Mouse (Mus musculus): ENCODE results near the gene Cort. TPM values are rescaled to one million over a fixed set of nuclear protein-coding genes. Genes with fewer than 3 reads are reported as not detected.
"Not testable (repeated sequence)": the region's sequence is repeated elsewhere in the genome, so short reads cannot be mapped to it uniquely, and the experiment has no call there.

Gene Cort
- 10 to 100 TPM in 1 of 2 experiments, 1 to 10 TPM in 1; 9.8 to 13.8 TPM for total RNA-seq (2021)
- long read RNA-seq, partial matches to known transcripts: 0 of 4 reads
- long read RNA-seq, other reads (novel, unspliced or antisense): 2 of 4 reads

DNA sequence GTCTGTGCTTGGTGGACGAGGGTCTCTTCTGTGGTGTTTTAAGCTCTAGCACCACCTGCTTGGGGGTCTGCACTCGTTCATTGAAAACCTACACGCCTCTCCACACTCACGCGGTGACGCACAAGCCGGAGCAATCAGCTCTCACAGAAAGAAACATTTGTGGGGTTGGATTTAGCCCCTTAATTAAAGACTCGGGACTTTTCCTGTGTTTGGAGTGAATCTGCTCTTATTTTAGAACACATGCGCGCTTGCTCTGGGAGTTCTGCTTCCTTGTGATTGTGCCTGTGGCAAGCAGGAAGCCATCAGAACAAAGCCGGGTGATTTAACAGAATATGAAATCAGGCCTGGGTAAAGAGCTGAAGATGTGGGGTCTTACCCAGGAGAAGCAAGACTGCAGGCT lies at the start of gene Cort:
Gene Cort (minus strand): TSS at position 101 of the 400 bp plus-strand sequence.
- DNase-seq (ENCODE audit: low spot score in 2 of 2): no peak

DNA sequence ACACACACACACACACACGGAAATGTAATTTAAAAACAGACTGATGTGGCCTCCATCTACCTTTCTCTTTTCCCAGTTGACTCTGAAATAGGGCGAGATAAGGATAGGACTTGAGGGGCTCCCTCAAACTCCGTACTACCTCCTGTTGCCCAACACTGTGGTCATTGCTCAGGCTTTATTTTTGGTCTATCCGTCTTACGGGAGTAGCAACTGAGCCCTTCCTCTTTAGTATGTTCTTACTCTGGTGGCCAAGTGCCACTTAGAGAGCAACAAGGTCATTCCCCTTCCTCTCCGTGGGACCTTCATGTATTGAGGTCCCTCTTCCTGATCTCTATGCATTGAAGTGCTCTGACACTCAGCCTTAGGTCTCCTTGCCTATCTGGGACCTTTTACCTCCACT lies 47.1 kb upstream of the Cort start:
- no peak for DNase-seq (ENCODE audit: low spot score in 2 of 2)

DNA sequence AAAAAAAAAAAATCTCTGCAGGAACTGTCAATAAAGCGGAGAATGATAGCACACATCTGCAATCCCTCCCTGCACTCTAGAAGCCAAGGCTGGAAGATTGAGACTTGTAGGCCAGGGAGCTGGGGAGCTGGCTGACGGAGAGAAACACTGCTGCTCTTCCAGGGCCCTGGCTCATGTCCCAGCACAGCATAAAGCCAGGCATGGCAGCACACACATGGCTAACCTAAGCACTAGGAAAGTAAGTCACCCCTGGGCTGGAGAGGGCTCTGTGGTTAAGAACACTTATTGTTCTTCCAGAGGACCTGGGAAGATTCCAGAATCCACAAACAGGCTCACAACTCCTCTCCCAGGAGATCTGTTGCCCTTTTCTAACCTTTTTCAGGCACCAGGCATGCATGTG lies 46.1 kb upstream of the Cort start:
- DNase-seq (ENCODE audit: low spot score in 2 of 2): no peak

DNA sequence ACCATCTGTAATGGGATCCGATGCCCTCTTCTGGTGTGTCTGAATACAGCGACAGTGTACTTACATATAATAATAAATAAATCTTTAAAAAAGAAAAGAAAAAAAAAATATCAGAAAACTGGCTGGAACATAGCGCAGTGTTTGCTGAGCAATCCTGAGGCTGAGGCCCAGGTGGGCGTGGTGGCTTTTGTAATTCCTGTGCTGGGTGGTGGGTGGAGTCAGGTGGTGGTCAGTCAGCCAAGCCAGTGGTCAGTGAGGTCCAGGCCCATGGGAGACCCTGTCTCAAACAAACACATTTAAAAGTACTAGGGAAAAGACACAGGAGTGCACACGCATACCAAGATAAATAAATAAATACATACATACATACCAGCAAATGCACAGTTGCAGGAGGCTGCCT lies 45.5 kb upstream of the Cort start:
- DNase-seq (ENCODE audit: low spot score in 2 of 2): no peak

DNA sequence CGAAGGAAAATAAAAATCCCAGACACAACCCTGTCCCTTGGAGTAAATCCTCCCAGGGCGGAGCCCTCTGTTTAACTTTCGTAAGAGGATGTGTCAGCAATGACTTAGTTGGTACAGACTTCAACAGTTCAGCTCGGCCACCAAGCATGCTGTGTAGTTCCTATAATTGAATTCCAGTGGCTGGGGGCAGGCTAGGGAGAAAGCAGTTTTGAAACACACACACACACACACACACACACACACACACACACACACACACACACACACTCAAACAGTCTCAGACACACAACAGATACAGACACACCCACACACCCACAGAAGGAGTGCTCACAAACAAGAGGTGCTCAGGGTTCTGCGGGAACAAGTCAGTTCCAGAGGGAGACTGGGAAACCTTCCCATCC lies 45.0 kb upstream of the Cort start:
- DNase-seq (ENCODE audit: low spot score in 2 of 2): no peak

DNA sequence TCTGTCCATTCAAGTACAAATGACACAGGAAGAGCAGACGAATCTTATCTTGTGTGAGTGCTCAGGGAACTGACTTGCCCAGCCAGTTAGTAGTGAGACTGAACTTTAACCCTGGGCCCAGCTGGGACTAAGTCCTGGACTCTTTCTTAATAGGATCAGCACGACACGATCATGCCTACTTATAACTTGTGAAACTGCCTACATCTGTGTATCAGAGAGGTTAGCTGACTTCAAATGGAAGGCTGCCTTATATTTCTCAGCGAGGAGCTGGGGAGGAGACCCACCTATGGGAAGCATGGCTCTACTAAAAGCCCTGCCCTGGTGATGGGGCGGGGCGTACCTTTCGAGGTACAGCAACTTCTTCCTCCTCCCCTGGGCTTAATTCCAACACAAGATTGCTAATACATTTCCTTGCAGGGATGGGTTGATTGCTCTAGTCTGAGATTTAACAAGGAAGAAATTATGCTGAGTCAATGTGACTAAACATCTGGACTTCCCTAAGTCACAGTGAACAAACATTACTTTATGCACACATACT lies 43.9 kb upstream of the Cort start:
- DNase-seq (ENCODE audit: low spot score in 2 of 2): no peak

DNA sequence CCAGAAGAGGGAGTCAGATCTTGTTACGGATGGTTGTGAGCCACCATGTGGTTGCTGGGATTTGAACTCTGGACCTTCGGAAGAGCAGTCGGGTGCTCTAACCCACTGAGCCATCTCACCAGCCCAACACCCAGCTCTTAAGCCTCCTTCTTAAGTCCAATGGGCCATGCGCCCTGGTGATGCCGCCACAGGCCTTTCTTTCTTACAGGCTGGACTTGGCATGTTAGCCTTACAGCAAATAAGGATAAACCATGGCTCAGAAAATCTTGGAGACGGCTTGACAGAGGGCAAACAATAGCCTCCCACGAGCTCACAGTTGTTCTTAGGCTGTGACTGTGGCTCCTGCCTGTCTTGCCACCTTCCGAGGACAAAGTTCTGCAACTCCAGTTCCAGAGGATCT lies 43.4 kb upstream of the Cort start:
- DNase-seq (ENCODE audit: low spot score in 2 of 2): not testable (repeated sequence)

DNA sequence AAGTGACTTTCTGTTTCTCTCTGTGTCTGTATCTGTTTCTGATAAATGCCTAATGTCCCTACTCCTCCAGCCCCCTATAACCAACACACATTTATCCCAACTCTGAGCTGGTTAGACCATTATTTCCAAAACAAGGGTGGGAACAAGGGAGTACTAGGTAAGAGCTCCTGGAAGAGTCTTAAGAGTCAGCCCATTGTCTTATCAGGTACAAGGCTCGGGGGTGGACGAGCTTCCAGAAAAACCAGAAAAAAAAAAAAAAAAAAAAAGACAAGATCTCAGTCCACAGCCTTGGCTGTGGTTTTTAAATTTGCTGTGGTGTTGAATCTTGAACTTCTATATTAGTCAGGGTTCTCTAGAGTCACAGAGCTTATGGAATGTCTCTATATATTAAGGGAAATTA lies 41.5 kb upstream of the Cort start:
- DNase-seq (ENCODE audit: low spot score in 2 of 2): no peak

DNA sequence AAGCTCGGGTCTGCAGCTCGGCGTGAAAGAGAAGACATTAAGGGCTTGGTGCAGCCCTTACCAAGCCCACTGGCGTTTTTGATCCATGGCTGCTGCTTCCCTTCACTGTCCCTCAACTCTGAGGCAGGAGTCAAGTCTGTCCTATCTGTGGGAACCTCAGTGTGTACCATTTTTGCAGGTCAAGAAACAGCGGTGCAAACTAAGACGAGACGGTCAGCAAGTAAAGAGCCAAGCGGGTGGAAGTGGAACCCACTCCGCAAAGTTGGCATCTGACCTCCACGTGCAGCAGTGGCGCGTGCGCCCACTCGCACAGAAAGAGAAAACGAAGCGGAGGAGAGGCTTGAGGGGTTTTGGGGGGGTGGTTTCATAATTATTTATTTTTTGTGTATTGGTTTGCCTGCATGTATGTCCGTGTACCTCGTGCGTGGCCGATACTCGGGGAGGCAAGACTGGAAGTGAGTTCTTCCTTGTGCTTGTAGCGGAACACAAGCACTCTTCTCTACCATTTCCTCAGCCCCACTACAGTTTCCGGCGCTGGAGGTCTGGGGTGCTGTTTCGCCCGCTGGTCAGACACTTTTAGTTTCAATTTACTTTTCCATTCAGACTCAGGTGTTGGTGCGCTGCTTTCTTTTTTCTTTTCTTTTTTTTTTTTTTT lies 40.5 kb upstream of the Cort start:
- DNase-seq (ENCODE audit: low spot score in 2 of 2): peak in 1 of 2 experiments; percentile 35

DNA sequence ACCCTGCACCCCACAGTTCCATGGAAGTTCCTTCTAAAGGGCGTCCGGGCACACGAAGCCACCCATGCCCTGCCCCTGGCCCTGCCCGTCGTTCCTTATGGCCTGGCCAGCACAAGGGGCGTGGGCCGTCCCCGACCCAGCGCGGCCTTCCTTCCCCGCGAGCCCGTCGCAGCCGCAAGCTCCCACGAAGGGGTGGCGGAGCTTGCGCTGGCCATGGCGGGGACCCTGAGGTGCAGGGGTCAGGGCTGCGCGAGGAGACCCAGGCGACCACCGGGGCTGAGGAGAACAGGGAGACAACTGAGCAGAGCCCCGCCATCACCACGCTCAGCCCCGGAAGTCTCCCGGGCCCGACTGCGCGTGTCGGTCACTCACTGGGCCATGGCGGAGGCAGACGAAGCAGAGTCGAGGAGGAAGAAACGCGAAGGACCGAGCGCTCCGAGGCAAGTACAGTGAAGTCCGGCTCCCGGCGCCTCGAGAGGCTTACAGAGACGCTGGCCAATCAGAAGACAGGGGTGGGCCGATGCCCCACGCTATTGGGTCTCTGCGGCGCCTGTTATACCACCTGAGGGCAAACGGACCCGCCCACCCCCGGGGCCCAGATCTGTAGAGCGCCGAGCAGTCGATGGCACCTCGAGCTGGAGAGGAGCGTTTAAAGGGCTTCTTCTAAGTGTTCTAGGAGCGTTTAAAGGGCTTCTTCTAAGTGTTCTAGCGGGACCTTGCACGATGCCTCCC lies 39.8 kb upstream of the Cort start, which contains the start of gene Pgd:
Gene Pgd (minus strand): TSS at position 557 of the 732 bp plus-strand sequence.
- peak; percentile 94 to 98 for DNase-seq (ENCODE audit: low spot score in 2 of 2)

DNA sequence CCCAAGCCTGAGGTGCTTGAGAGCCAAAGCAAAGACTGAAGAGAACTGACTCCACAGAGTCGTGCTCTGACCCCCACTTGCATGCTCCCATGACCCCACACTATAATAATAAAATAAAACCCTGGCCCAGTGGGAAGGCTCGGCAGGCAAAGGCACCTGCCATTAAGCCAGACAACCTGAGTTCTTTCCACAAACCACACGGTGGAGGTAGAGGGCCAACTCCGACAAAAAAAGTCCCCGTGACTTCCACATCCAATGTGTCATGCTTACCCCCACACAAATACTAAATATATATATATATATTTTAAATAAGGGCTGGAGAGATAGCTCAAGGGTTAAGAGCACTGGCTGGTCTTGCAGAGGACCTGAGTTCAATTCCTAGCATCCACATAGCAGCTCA lies 37.6 kb upstream of the Cort start:
- no peak for DNase-seq (ENCODE audit: low spot score in 2 of 2)

DNA sequence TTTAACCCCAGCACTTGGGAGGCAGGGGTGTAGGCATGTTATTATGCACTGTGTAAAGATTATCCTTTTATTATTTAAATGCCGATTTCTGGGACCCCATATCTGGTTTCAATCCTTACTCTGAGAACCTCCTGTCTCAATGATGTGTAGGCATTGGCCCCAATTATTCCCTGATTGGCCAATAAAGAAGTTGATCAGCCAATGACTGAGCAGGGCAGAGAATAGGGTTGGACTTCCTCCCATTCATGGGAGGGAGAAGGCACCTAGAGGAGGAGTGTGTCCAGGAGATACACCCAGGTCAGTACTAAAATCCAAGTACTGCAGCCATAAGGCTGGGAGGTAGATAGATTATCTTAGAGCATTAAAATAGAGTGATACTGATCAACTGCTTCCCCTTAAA lies 36.6 kb upstream of the Cort start:
- no peak for DNase-seq (ENCODE audit: low spot score in 2 of 2)

DNA sequence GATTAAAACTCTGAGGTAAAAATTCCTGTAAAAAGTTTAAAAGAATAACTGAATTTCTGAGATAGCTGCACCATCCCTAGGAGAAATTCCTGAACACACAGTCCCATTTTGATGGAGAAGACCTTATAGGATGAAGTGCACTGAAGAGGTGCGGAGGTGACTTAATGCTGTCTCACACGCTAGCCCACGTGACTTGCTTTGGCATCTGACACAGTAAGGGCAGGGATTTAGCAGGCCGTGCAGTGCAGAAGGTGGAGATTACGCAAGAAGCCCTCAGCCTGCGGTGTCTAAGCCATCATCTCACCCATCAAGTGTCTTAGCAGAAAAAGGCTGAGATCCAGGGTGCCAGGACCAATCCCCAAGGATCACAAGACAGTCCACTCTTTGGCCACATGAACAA lies 34.6 kb upstream of the Cort start:
- no peak for DNase-seq (ENCODE audit: low spot score in 2 of 2)

DNA sequence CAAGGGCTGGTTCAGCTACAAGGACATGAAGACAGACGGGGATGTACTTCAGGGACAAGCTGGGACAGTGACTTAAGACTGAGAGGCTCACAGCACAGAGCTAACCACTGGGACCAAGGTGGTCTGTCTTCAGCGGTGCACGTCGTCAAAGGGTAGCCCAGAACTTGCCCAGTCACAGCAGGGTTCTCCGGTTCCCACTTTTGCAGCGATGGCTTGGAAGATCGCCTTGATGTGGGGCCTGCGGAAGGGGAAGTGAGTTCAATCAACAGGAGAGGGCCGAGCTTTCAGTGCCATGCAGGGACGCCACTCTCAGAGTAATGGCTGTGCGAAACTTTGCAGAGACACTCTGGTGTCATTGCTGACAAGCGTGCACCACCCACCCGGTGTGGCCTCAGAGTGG lies 33.3 kb upstream of the Cort start:
- DNase-seq (ENCODE audit: low spot score in 2 of 2): no peak

DNA sequence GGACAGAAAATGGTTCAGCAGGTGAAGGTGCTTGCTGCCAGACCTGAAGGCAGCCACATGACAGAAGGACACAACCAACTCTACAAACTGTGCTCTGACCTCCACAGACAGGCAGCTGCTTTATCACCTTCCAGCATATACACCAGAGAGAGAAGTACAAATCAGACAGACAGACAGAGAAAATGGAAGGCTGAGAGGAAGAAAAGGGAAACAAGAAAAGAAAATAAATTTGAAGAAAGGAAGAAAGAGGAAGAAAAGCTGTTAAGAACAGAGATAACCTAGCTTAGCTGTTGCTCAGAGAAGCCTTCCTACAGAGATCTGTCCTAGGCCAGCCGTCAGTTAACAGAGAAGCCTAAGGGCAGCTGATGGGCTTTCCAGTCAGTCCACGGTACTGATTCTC lies 32.6 kb upstream of the Cort start:
- DNase-seq (ENCODE audit: low spot score in 2 of 2): no peak

DNA sequence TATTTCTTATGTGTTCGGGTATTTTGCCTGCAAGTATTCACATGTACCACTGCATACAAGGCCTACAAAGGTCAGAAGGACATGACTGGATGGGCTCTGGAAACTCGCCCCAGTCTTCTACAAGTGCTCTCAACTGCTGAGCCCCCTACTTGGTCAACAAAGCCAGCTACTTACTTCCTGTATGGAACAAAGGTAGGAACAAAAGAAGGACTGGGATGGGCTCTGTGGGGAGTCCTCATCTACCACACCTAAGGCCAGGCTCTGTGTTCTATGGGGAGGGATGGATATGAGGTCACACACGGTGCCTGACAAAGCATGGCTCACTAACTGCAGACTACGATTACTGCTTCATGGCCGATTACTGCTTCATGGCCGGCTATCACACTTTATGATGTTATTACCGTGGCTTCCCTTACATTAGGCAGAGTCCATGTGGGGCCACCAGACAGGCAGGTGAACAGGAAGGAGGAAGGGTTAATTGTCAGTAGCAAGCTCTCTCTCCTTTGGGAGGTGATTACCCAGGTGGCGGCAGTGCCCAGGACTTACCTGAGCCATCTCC lies 30.9 kb upstream of the Cort start:
- DNase-seq (ENCODE audit: low spot score in 2 of 2): no peak

DNA sequence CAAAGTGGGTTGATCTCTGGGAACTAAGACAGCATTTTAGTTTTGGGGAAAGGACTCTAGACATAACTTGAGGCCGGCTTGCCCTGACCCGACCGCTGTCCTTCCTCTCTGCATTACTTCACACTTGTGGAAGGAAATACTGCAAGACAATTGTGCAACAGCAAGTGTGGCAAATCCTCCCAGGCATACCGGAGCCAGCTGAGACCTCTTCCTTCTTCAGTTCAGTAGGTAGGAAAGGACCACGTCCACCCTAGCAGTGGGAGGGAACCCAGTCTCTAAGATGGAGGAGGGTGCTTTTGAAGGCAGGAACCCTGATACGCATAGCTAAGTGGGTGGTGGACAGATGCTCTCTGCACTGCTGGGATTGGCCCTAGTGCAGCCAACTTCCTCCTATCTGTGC lies 29.1 kb upstream of the Cort start:
- DNase-seq (ENCODE audit: low spot score in 2 of 2): no peak

DNA sequence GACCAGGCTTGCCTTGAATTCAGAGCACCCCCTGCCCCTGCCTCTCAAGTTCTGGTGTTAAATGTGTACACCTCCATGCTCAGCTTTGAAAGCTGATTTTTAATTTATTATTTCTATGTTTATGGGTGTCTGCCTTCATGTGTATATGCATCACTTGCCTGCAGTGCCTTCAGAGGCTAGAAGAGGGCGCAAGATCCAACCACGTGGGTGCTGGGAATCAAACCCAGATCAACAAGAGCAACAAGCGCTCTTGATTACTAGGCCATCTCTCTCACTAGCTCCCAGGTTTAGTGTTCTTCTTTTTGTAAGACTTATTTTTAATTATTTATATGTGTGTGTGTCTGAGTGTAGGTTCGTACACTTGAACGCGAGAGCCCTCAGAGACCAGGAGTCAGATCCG lies 28.3 kb upstream of the Cort start:
- DNase-seq (ENCODE audit: low spot score in 2 of 2): no peak

DNA sequence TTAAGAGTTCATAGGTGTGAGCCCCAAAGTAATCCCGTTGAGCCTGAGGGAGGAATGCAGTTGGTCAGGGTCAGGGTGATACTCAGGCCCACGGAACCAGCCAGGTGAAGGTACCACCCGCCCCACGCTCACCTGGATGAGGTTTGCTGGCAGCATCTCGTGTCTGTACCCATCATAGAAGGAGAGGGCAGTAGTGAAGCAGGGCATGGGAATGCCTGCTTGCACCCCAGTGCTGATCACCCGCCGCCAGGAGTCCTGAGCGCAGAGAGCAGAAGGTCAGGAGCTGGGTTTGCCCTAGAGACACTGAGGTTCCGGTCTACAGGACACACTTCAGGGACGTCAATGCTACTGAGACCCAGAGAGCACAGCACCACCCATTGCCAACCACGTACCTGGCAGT lies 24.2 kb upstream of the Cort start:
- no peak for DNase-seq (ENCODE audit: low spot score in 2 of 2)

DNA sequence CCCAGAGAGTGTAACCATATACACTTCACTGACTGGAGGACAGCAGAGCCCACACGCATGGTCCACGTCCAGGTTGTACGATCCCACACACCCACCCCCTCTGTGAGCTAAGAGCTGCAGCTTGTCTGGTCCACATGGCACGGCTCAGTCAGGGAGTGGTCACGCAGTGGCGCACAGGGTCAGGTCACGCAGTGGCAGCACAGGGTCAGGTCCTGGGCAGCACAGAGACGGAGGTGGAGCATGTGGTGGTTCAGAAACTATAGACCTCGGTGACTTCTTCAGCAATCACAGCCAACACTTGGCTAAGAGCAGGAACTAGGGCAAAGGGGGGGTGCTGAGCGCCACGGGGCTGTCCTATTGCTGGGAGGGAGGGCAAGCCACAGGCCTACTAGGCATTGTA lies 23.7 kb upstream of the Cort start:
- DNase-seq (ENCODE audit: low spot score in 2 of 2): no peak

DNA sequence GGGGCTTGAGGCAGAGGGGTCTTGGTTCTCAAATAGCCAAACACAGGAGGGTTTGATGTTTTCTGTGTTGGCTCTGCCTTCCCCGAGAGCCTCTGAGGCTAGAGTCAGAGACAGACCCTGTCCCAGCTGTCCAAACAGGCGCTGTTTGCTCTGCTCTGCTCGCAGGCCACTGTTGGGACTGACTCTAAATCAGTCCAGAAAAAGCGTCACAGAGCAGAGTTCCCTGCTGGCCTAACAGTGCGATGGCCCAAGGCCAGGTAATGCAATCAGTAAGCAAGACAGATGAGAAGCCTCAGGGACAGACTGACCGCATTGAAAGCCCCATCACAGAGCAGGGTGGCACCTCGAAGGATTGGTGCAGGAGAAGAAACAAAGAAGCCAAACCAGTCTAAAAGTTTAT lies 23.0 kb upstream of the Cort start:
- no peak for DNase-seq (ENCODE audit: low spot score in 2 of 2)

DNA sequence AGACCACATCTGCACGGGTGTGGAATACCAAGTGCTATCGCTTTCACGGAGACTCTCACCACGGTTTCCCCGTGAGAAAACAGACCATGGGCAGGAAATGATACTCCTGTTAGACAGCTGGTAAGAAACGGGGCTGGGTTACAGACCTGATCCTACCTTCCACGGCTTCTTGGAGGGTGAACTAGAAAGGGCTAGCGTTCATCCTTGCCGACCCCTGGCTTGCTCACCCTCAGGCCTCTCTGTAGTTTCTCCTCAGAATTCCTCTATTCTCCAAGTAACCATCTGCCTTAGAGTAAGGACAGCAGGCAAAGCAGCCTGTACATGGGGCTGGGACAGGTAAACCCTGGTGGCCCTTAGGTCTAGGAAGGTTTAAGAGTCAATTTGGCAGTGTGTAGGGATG lies 22.6 kb upstream of the Cort start:
- DNase-seq (ENCODE audit: low spot score in 2 of 2): no peak
